Mouse (Mus musculus) large intestine, adult 2 months (tissue): Measurements from ENCODE around the gene Nomo1. TPM values are rescaled to one million over a fixed set of nuclear protein-coding genes. Genes with fewer than 3 reads are reported as not detected.
A peak's percentile ranks its signal among the peaks of the same experiment; 100 is the strongest.

Experiments used
- DNase-seq: peaks from one replicate; pipeline ENCODE4 v3.0.0-alpha.2; 2012; ENCODE audit warnings: low read depth, low spot score
- WGBS: fragments of 180-500 bp; shearing (Covaris S2); methylation state at CpG from one replicate; pipeline ENCODE4 v1.1.7; 2018; 5-methylcytosine and 5-hydroxymethylcytosine counted together
- polyA plus RNA-seq: library from polyadenylated mRNA; depleted of rRNA; stranded (reverse); fragments of >200 nt; gene quantifications from 2 replicates; pipeline ENCODE4 v1.2.3, GENCODE M21; 2012; rRNA removed

The Nomo1 gene
- polyA plus RNA-seq, 1 experiment, result 53.0 TPM

- WGBS, result 40% methylated on average over 7 of the region's 7 CpGs
- DNase-seq, result peak; percentile 61
These were observed 96.1 kb downstream of the Nomo1 start for GRCm38 (mm10) chr7:46129463-46130179.

GRCm38 (mm10) chr7:46130723-46131122 is 97.2 kb downstream of the Nomo1 start:
- WGBS, result 23% methylated on average over 7 of the region's 7 CpGs
- no peak for DNase-seq

- peak; percentile 44 for DNase-seq
- WGBS, result 20% methylated on average over 3 of the region's 3 CpGs
These were observed 97.8 kb downstream of the Nomo1 start for GRCm38 (mm10) chr7:46131266-46131665.

- DNase-seq, result no peak
- 86% methylated on average over 8 of the region's 8 CpGs for WGBS
These were observed 98.3 kb downstream of the Nomo1 start for GRCm38 (mm10) chr7:46131806-46132205.

- DNase-seq, result no peak
- 91% methylated on average over 12 of the region's 12 CpGs for WGBS
These were observed 98.7 kb downstream of the Nomo1 start for GRCm38 (mm10) chr7:46132229-46132628.

Other genes with a start within 250 kb of the Nomo1 start
- 0.73 and 2.1 TPM in 2 replicates for gene Lmtk3, start 250.0 kb upstream of the Nomo1 start, polyA plus RNA-seq
- gene Sult2b1, start 249.0 kb upstream of the Nomo1 start, polyA plus RNA-seq, result 210 and 303 TPM in 2 replicates
- 39.6 and 49.1 TPM in 2 replicates for gene Cyth2, start 219.1 kb upstream of the Nomo1 start, polyA plus RNA-seq
- 0.33 and 0.48 TPM in 2 replicates for gene Kcnj14, start 208.9 kb upstream of the Nomo1 start, polyA plus RNA-seq
- gene Grwd1, start 202.8 kb upstream of the Nomo1 start, polyA plus RNA-seq, result 15.9 and 17.8 TPM in 2 replicates
- 357 and 385 TPM in 2 replicates for gene Kdelr1, start 160.9 kb upstream of the Nomo1 start, polyA plus RNA-seq
- 1.1 and 2.6 TPM in 2 replicates for gene Grin2d, start 155.3 kb upstream of the Nomo1 start, polyA plus RNA-seq
- gene Syngr4, start 137.0 kb upstream of the Nomo1 start, polyA plus RNA-seq, result 0.26 and 0.41 TPM in 2 replicates
- 28.7 and 33.5 TPM in 2 replicates for gene Tmem143, start 136.8 kb upstream of the Nomo1 start, polyA plus RNA-seq
- 66.0 and 74.3 TPM in 2 replicates for gene Emp3, start 112.3 kb upstream of the Nomo1 start, polyA plus RNA-seq
- 1.7 and 2.8 TPM in 2 replicates for gene Ccdc114, start 109.6 kb upstream of the Nomo1 start, polyA plus RNA-seq
- 3.0 and 6.4 TPM in 2 replicates for gene Abcc6, start 3.4 kb upstream of the Nomo1 start, polyA plus RNA-seq
- 1.1 and 1.2 TPM in 2 replicates for gene Kcnj11, start 67.1 kb downstream of the Nomo1 start, polyA plus RNA-seq
- gene Abcc8, start 146.3 kb downstream of the Nomo1 start, polyA plus RNA-seq, result 1.2 and 1.6 TPM in 2 replicates
- gene Ush1c, start 204.8 kb downstream of the Nomo1 start, polyA plus RNA-seq, result 94.9 and 124 TPM in 2 replicates
- gene Otog, start 207.3 kb downstream of the Nomo1 start, polyA plus RNA-seq, result 0.09 and 0.16 TPM in 2 replicates